Mouse (Mus musculus): Measurements from ENCODE around the gene Surf4. TPM values are rescaled to one million over a fixed set of nuclear protein-coding genes. Genes with fewer than 3 reads are reported as not detected.

Surf4 gene
- polyA plus RNA-seq, 1 experiment from 2014 or later: 195 TPM

DNA sequence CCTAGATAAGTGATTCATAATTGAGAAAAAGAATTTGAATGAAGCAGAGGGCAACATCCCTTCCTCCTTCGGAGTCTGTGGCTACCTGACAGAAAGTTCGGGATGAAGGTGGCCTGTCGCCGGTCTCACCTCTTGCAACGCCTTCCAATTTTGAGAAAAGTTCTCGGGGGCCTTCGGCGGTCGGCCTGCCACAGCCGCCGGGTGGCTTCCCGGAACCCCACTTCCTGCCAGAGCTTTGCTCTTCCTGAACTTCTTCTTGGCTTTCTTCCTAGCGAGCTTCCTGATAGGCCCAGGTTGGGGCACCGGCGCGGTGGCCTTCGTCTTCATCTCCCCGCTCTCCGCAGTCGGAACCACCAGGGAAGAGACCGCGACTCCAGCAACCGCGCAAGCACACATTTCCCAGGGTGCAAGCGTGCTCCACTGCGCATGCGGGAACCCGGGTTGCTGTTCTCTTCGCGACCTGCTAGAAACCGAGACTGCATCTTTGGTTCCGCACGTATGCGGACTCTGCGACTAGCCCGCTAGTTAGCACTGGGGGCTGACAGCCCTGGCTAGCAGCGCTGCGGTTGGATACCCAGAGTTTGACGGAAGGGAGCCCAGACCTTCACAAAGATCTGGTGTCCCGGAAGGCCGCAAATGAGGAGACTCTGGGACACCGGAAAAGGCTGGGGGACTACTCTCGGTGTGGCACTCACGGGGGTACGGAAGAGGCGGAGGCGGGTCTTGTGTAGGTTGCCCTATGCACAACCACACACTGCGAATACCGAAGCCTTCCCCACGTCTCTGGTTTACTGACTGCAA is 30.4 kb upstream of the Surf4 start, which contains the start of gene Rexo4:
Gene Rexo4 (minus strand): TSS at position 464 of the 801 bp plus-strand sequence.
- TF ChIP-seq CTCF (IDR thresholded peaks at IDR 0.05; ENCODE audit: low read depth): no peak
- Histone ChIP-seq H3K4me1 (ENCODE audit: insufficient read depth) (no peaks in the 10 kb centered on the region), H3K9ac (peak within 1 kb of the TSS; percentile 91), H3K27ac (ENCODE audit: low read depth) (peak within 1 kb of the TSS; percentile 99), H3K36me3 (ENCODE audit: insufficient read depth) (peaks cover 30% of the 10 kb centered on the region), H3K9me3 (ENCODE audit: low read depth, low read length) (no peaks in the 10 kb centered on the region), H3K27me3 (ENCODE audit: insufficient read depth, low read length) (no peaks in the 10 kb centered on the region), H3K4me3 (ENCODE audit: low read depth, low read length) (peak within 1 kb of the TSS; percentile 76), H3K4me2 (peak within 1 kb of the TSS; percentile 90)
- ATAC-seq (ENCODE audit: insufficient read depth) (peak; percentile 97), DNase-seq (peak; percentile 98)
- under 1% methylated on average over 50 of the region's 50 CpGs for WGBS

GRCm38 (mm10) chr2:26960756-26961155 is 27.0 kb upstream of the Surf4 start:
- H3K4me2 ChIP-seq: no peak overlapping the region
- DNase-seq: peak; percentile 44
- H3K9me3 ChIP-seq (ENCODE audit: low read depth, low read length): no peaks in the 10 kb centered on the region
- peak; percentile 51 for TF ChIP-seq CTCF (IDR thresholded peaks at IDR 0.05; ENCODE audit: low read depth)
- no peak overlapping the region for H3K9ac ChIP-seq
- no peaks in the 10 kb centered on the region for H3K27me3 ChIP-seq (ENCODE audit: insufficient read depth, low read length)
- no peak overlapping the region for H3K27ac ChIP-seq (ENCODE audit: low read depth)
- ATAC-seq (ENCODE audit: insufficient read depth): no peak
- peaks cover 62% of the 10 kb centered on the region for H3K36me3 ChIP-seq (ENCODE audit: insufficient read depth)
- no peak overlapping the region for H3K4me3 ChIP-seq (ENCODE audit: low read depth, low read length)
- WGBS: 71% methylated on average over 4 of the region's 4 CpGs
- H3K4me1 ChIP-seq (ENCODE audit: insufficient read depth): no peaks in the 10 kb centered on the region

GRCm38 (mm10) chr2:26957488-26957859 is 23.7 kb upstream of the Surf4 start:
- no peak for DNase-seq
- Histone ChIP-seq H3K4me1 (ENCODE audit: insufficient read depth) (no peaks in the 10 kb centered on the region), H3K27ac (ENCODE audit: low read depth) (no peak overlapping the region), H3K9me3 (ENCODE audit: low read depth, low read length) (no peaks in the 10 kb centered on the region), H3K27me3 (ENCODE audit: insufficient read depth, low read length) (no peaks in the 10 kb centered on the region), H3K4me2 (no peak overlapping the region), H3K9ac (no peak overlapping the region), H3K4me3 (ENCODE audit: low read depth, low read length) (no peak overlapping the region), H3K36me3 (ENCODE audit: insufficient read depth) (peaks cover 89% of the 10 kb centered on the region)
- 77% methylated on average over 2 of the region's 2 CpGs for WGBS
- TF ChIP-seq CTCF (IDR thresholded peaks at IDR 0.05; ENCODE audit: low read depth): no peak
- ATAC-seq (ENCODE audit: insufficient read depth): no peak

DNA sequence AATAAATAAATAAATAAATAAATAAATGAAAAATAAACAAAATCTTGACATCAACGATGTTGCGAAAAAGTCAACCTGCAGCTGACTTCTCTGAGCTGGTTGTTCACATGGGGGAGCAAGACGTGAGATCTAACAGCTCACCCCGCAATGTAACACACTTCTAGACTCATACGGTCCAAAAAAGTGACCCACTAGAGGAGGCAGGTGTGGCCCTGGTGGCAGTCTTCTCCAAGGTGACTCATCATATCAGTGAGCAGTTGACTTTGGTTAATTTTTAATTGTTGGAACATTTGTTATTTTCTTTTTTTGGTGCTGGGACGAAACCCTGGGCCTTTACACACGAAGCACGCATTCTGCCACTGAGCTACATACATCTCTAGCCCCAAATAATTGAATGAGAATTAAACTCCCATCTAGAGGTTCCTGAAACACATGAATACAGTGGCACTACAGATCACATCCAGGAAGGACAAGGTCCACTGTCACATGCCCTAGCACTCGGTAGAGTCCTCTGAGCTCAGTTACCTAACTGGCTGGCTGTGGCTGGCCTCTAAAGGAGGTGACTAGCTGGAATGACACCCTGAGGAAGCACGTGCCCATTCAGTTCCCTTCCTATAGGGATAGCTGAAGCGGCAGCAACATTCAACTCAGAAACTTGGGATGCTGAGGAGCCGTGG is 23.2 kb upstream of the Surf4 start:
- H3K36me3 ChIP-seq (ENCODE audit: insufficient read depth): peaks cover 90% of the 10 kb centered on the region
- WGBS: 91% methylated on average over 12 of the region's 12 CpGs

GRCm38 (mm10) chr2:26954735-26955395 is 21.1 kb upstream of the Surf4 start:
- H3K4me1 ChIP-seq (ENCODE audit: insufficient read depth): no peaks in the 10 kb centered on the region
- H3K27me3 ChIP-seq (ENCODE audit: insufficient read depth, low read length): no peaks in the 10 kb centered on the region
- no peak for TF ChIP-seq CTCF (IDR thresholded peaks at IDR 0.05; ENCODE audit: low read depth)
- H3K9ac ChIP-seq: no peak overlapping the region
- H3K9me3 ChIP-seq (ENCODE audit: low read depth, low read length): no peaks in the 10 kb centered on the region
- peaks cover 89% of the 10 kb centered on the region for H3K36me3 ChIP-seq (ENCODE audit: insufficient read depth)
- ATAC-seq (ENCODE audit: insufficient read depth): no peak
- no peak for DNase-seq
- no peak overlapping the region for H3K4me2 ChIP-seq
- no peak overlapping the region for H3K4me3 ChIP-seq (ENCODE audit: low read depth, low read length)
- H3K27ac ChIP-seq (ENCODE audit: low read depth): no peak overlapping the region
- 88% methylated on average over 2 of the region's 2 CpGs for WGBS

More for the DNA sequence above, 23.2 kb upstream of the Surf4 start:
- Histone ChIP-seq H3K9ac (no peak overlapping the region), H3K9me3 (ENCODE audit: low read depth, low read length) (no peaks in the 10 kb centered on the region), H3K4me3 (ENCODE audit: low read depth, low read length) (no peak overlapping the region), H3K27ac (ENCODE audit: low read depth) (no peak overlapping the region), H3K27me3 (ENCODE audit: insufficient read depth, low read length) (no peaks in the 10 kb centered on the region), H3K4me2 (no peak overlapping the region), H3K4me1 (ENCODE audit: insufficient read depth) (no peaks in the 10 kb centered on the region)
- DNase-seq: no peak
- no peak for TF ChIP-seq CTCF (IDR thresholded peaks at IDR 0.05; ENCODE audit: low read depth)
- no peak for ATAC-seq (ENCODE audit: insufficient read depth)

DNA sequence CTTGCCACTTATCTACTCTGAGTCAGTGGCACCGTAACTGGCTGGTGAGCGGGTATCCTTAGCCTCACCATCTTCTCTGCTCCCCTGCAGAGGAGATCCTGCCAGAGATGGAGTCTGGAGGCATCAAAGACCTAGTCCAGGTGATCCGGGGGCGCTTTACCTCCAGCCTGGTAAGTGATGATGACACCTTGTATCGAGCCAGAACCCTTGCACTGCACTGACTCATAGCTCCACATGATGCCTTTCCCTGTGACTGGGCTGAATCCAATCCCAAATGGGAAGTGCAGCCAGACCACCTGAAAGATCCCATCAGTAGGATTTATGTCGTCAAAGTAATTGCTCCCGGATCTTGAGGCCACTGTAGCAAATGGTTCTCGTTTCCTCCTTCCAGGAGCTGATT is 19.1 kb upstream of the Surf4 start:
- 85% methylated on average over 8 of the region's 8 CpGs for WGBS
- DNase-seq (no peak), ATAC-seq (ENCODE audit: insufficient read depth) (no peak)
- Histone ChIP-seq H3K9ac (no peak overlapping the region), H3K27me3 (ENCODE audit: insufficient read depth, low read length) (no peaks in the 10 kb centered on the region), H3K4me1 (ENCODE audit: insufficient read depth) (no peaks in the 10 kb centered on the region), H3K4me2 (no peak overlapping the region), H3K4me3 (ENCODE audit: low read depth, low read length) (no peak overlapping the region), H3K27ac (ENCODE audit: low read depth) (no peak overlapping the region), H3K36me3 (ENCODE audit: insufficient read depth) (peaks cover 80% of the 10 kb centered on the region), H3K9me3 (ENCODE audit: low read depth, low read length) (no peaks in the 10 kb centered on the region)
- TF ChIP-seq CTCF (IDR thresholded peaks at IDR 0.05; ENCODE audit: low read depth): no peak

GRCm38 (mm10) chr2:26952193-26952592 is 18.5 kb upstream of the Surf4 start:
- H3K36me3 ChIP-seq (ENCODE audit: insufficient read depth): peaks cover 76% of the 10 kb centered on the region
- no peak for TF ChIP-seq CTCF (IDR thresholded peaks at IDR 0.05; ENCODE audit: low read depth)
- no peak for ATAC-seq (ENCODE audit: insufficient read depth)
- DNase-seq: no peak
- H3K4me2 ChIP-seq: no peak overlapping the region
- no peaks in the 10 kb centered on the region for H3K4me1 ChIP-seq (ENCODE audit: insufficient read depth)
- no peaks in the 10 kb centered on the region for H3K27me3 ChIP-seq (ENCODE audit: insufficient read depth, low read length)
- no peak overlapping the region for H3K4me3 ChIP-seq (ENCODE audit: low read depth, low read length)
- no peak overlapping the region for H3K27ac ChIP-seq (ENCODE audit: low read depth)
- no peak overlapping the region for H3K9ac ChIP-seq
- WGBS: 92% methylated on average over 4 of the region's 4 CpGs
- H3K9me3 ChIP-seq (ENCODE audit: low read depth, low read length): no peaks in the 10 kb centered on the region

Measured in lung, embryonic 14.5 days (tissue).